Mouse (Mus musculus): ENCODE data around the gene Tiam1. TPM values are rescaled to one million over a fixed set of nuclear protein-coding genes. Genes with fewer than 3 reads are reported as not detected.

The Tiam1 gene
- total RNA-seq (2014; fragmentation: Nextera tagmentation) (66.1 and 76.1 TPM in 2 replicates), total RNA-seq (2017) (65.8 and 68.6 TPM in 2 replicates)

DNA sequence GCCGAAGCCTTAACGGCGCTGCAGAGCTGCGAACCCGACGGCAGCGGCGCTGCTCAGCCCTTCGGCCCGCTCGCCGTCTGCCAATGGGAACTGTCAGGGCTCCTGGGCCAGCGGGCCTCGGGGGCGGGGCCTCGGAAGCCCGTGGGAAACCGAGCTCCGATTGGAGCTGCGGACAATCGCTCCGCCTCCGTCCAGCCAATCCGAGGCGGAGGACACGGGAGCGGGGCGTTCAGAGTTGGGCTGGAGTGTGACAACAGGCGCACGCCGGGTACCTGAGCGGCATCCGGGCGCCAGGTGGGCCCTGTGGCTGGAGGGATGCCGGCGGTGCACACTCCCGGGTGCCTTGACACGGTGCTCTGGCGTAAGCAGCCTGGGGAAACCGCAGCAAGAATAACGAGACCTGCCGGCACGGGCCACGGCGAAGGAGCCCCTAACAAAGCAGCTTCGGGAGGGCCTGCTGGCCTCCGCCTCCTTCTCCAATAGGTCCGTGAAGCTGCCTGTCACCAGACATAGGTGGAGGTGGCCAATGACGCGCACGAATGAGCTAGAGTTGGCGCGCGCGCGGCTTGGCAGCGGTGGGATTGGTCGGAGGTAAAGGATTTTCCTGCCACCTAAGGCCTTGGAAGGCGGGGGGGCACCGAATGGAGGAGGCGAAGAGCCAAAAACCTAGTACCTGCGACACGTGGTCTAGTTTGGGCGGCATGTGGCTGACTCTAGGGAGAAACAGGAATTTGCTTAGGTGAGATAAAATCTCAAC lies at the start of gene Tiam1:
Gene Tiam1, minus strand, starts transcription at position 10 of the 757 bp plus-strand sequence.
- peak; percentile 66 for ATAC-seq (replicated peaks; ENCODE audit: poor library complexity, severe bottlenecking)

DNA sequence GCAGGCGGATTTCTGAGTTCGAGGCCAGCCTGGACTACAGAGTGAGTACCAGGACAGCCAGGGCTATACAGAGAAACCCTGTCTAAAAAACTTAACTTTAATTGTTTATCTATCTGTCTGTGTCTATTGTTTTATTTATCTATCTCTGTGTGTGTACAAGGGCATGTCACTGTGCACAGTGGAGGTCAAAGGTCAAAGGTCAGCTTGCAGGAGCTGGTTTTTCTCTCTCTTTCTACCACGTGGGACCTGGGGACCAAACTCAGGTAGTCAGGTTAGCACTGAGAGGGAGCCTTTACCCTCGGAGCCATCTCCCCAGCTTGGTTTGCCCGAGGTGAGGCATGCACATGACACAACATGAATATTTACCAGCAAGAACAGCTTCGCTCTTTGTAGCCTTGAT lies 47.7 kb upstream of the Tiam1 start:
- ATAC-seq (replicated peaks; ENCODE audit: poor library complexity, severe bottlenecking), result no peak

DNA sequence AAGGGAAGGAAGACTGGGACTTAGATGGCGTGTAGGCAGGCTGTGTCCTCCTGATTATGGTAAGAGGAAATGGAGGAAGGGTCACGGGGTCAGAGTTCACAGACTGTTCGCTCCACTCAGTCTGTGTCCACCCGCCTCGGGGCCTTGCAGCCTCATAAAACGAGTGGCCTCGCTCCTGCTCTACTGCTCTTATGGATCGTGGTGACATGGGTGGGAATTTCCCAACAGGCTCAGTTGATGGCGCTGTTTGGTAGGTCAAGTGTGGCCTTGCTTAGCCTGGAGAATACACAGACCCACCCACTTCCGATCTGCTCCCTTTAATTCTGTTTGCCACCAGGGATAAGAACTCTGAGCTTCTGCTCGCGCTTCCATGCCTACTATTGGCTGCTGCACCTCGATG lies 43.9 kb upstream of the Tiam1 start:
- peak; percentile 76 for ATAC-seq (replicated peaks; ENCODE audit: poor library complexity, severe bottlenecking)

DNA sequence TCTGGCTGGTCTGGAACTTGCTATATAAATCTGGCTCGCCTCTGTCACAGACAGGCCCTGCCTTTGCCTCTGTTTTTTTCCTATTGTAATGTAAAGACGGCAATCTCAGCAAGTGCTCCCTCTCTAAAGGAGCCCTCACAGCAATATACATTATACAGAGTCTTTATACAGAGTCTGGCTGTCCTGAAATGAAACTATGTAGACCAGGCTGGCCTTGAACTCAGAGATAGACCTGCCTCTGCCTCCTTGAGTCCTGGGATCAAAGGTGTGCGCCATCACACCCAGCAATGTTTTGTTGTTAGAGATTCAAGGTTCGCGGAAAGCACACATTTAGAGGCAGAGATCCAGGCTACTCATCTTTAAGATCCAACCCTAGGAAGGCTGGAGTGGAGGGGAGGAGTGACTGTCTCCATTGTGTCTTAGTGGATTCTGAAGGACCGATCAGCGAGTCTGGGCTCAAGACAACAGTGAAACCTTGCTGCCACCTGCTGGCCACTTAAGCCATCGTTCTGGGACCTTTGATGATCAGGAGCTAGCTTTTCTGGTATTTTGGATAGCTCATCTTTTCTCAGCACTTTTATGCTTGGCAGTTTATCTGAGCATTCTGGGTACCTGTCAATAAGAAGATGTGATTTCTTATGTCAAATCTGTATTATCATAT lies 42.5 kb upstream of the Tiam1 start:
- ATAC-seq (replicated peaks; ENCODE audit: poor library complexity, severe bottlenecking), result peak; percentile 78

DNA sequence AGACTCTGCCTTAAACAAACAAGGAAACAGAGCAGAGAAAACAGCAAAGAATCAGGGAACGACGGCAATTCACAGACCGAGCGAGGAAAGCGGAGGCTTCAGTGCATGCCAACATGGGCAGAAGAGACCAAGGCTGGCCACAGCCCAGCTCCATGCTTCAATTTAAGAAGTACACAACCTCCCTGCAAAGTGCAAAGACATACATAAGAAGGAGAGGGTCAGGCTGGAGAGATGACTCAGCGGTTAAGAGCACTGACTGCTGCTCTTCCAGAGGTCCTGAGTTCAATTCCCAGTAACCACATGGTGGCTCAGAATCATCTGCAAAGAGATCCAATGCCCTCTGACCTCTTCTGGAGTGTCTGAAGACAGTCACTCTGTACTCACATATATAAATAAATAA lies 40.6 kb upstream of the Tiam1 start:
- ATAC-seq (replicated peaks; ENCODE audit: poor library complexity, severe bottlenecking), result no peak

DNA sequence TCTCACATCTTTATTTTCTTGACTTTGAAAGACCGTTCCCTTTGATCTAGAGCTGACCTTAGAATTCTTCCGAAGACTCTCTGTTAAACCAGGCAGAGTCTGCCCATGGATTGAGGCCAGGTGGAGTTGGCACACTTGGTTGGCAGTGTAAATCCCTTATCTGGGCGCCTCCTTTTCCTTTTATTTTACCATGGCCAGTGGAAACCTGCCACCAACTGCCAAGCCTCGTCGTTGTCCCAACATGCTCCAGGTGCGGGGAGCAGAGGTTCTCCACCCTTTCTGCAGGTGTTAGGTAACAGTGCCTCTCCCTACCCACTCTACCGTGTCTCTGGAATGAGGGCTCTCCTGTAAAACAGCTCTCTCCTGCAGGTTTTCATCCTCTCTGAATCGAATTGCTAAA lies 38.1 kb upstream of the Tiam1 start:
- no peak for ATAC-seq (replicated peaks; ENCODE audit: poor library complexity, severe bottlenecking)

DNA sequence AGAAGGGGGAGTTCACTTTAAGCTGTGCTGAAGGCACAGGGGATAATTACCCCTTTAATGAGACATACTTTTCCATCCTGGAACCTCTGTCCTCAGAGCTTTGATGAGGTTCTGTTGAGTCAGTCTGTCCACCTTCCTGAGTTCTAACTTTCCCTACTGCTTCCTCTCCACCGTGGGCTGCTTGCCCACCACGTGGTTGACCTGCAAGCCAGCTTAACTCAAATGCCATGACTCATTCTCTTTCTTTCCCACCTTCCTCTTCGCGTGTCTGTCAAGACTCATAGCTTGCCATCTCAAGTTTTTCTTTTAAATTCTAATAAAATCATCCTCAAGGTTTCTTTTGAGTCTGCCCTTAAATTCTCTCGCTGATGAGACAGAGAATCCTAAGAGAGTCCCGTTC lies 37.4 kb upstream of the Tiam1 start:
- 0 out of 2 replicates have a peak, but pooled peaks have one; percentile 11 for ATAC-seq (replicated peaks; ENCODE audit: poor library complexity, severe bottlenecking)

DNA sequence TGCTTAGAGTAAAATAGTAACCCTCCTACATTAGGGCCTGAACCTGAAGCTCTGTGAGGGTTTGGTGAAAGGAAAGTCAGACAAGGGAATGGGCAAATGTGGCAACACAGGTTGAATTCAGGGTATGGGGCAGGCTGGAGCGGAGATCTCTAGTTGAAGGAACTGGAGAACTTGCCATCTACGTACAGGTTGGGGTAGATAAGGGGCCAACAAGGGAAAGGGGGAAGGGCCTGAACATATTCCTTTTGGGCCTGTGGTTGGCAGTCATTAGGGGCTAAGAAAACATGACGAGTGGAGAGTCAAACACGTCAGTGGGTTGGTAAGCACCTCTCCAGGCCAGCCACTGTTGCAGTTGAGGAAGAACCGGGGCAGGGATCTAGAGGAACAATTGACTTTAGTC lies 36.3 kb upstream of the Tiam1 start:
- ATAC-seq (replicated peaks; ENCODE audit: poor library complexity, severe bottlenecking), result no peak

DNA sequence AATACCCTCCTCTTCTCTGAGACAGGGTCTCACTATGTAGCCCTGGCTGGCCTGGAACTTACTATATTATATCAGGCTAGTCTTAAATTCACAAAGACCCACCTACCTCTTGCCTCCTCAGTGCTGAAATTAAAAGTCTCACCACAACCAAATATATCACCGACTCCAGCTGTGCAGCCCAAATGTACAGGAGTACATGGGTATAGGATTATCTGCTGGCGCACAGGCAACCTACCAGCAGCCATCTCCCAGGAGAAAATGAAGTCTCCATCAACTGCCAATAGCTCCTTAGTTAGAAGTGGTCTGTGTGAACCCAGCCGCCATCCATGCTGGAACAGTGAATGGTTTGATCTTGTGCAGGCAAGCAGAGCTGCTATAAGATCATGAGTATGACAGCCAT lies 34.8 kb upstream of the Tiam1 start:
- ATAC-seq (replicated peaks; ENCODE audit: poor library complexity, severe bottlenecking), result no peak

DNA sequence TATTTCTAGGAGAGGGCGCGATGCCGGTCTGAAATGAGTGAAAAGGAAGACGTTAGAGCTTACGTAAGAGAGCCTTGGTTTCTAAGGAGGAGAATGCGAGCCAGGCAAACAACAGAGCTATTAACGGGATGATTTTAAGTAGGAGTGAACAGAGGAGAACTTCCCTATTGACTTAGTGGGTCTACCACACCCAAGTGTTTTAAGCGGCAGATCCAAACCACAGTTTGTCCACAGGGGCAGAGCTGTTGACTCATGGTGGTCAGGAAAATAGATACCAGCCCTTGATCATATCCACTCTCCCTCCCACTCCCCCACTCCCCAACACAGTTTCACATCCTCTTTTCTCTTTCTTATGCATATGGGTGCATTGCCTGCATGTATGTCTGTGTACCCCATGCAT lies 33.9 kb upstream of the Tiam1 start:
- ATAC-seq (replicated peaks; ENCODE audit: poor library complexity, severe bottlenecking), result peak; percentile 88

DNA sequence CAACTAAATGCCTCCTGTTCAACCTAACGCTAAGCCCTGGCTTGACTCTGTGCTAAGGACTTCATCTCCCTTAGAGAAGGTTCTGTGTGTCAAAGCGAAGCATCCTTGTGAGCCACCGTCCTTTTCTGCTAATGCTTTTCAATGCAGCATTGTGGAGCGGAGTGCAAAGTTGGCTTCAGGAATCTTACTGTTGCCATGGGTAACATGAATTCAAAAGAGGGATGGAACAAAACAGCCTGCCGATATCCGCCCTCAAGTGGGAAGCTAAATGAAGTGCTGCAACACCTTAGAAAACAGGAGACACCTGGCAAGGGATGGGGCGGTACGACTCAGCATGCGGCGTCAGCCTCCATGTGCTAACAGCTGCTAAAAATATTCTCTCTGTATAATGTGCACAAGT lies 32.9 kb upstream of the Tiam1 start:
- ATAC-seq (replicated peaks; ENCODE audit: poor library complexity, severe bottlenecking), result no peak

DNA sequence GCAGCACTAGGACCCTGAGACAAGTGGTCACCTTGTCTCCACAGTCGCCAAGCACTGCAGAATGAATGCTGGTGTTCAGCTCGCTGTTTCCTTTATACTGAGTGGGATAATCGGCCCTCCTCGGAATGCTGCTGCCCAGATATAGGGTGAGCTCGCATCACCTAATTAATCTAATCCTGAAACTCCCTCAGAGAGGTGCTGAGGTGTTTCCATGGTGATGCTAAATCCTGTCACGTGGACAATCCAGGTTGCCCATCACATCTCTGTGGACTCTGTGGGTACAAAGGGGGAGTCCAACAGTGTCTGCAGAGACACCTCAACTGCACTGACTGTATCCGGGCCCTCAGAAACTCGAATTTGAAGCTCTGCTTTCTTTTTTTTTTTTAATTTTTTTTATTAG lies 27.8 kb upstream of the Tiam1 start:
- ATAC-seq (replicated peaks; ENCODE audit: poor library complexity, severe bottlenecking), result no peak

DNA sequence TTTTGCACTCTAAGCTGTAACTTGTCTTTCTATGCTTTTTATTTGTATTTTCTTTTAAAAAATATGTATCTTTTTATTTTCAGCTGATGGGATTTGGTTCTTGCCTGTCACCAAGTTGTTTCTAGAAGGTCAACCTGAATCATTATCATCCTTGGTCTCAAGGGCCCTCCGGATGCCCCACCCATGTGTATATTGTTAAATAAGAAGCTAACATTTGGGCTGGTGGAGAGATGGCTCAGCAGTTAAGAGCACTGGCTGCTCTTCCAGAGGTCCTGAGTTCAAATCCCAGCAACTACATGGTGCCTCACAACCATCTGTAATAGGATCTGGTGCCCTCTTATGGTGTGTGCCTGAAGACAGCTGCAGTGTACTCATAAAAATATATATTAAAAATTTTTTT lies 27.1 kb upstream of the Tiam1 start:
- no peak for ATAC-seq (replicated peaks; ENCODE audit: poor library complexity, severe bottlenecking)

DNA sequence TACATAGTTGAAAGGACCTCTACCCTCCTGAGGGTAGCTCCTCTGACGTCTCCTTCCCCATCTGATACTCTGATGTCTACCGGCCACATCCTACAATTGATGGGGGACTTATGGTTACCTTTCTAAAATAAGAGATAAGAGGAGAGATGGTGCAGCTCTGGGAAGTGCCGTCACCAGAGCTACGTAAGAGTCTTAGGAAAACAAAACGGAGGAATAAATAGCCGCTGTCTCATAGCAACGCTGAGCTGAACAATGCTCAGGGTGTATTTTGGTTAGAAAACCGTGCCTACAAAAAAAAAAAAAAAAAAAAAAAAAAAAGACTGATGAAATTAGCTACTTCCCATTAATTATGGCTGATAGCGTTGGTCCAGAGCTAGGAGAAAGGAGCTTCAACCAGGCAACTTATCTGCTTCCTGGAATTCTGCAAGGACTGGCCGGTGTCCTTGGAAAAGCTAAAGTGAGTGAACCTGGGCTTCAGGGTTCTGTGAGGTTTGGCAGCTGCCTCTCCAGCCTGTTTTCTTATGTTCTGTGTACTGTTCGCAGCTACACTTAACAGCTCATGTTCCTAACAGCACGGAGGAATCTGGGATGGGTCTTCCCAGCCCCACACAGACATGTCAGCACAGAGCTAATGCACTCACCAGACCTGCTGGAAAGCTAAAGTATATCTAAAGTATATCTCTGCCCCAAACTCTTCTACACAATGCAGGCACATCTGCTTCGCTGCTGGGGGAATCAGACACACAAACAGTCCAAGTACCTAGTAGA lies 26.5 kb upstream of the Tiam1 start:
- no peak for ATAC-seq (replicated peaks; ENCODE audit: poor library complexity, severe bottlenecking)

DNA sequence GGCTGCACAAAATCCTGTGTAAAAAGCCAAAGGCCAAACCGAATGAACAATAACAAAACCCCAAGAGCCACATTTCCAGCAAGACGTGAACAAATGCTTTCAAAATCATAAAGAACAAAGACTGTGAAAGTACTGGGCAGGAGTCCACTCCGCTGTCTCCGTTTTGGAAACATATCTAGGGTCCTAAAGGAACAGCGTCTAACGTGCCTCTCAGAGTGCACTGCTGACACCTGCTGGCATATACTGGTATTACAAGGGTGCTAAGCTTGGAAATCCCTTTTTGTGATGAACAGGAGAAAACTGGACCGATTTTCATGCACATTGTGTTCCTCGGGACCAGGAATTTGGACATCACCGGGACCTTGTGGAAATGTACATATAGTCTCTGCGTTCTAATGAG lies 24.1 kb upstream of the Tiam1 start:
- ATAC-seq (replicated peaks; ENCODE audit: poor library complexity, severe bottlenecking), result peak; percentile 89

DNA sequence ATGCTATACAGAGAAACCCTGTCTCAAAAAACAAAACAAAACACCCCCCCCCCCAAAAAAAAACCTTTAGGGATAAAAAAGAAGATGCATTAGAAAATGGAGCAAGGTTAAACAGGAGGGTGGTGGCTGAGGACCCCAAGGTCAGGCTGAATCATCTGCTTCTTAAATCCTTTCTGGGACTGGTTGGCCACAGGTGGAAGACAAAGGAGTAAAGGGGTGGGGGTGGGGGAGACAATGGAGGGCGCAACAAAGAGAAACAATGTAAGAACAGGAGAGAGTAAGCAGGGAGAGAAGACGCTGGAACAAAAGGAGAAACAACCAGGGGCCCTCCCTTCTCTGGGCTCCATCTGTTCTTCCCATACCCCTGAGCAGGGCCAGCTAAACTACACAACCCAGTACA lies 21.9 kb upstream of the Tiam1 start:
- ATAC-seq (replicated peaks; ENCODE audit: poor library complexity, severe bottlenecking), result no peak

DNA sequence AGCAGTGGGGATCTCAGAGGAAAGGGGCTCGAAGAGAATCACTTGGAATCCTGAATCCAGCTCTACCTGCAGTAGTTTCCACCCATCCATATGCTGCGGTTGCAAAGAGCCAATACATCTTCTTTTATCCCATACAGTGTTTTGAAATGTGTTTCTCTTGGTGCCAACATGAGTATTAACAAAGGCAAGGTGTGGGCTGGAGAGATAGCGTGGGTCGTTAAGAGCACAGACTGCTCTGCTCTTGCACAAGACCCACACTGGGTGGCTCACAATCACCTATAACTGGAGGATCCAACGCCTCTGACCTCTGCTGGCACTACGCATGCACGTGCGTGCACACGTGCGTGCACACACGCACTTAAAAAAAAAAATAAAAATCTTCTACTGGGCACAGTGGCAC lies 21.4 kb upstream of the Tiam1 start:
- peak; percentile 31; the same call in 1 of the 2 replicates for ATAC-seq (replicated peaks; ENCODE audit: poor library complexity, severe bottlenecking)

DNA sequence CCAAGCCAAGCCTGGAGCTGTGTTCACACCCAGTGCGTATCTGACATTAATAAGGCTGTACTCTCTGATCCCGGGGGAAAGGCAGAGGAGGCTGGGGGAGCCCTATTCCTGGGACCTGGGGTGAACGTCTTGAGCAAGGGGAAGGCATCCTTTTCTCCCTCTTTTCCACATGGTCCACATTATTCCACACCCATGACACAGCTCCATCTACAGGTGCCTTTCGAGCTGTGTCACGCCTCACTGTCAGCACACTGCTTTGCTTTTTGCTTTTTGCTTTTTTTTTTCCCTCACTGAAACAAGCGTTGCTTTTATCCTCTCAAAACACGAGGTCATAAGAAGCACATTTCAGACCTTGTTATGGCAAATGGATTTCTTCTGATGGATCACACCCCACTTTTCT lies 11.5 kb upstream of the Tiam1 start:
- no peak for ATAC-seq (replicated peaks; ENCODE audit: poor library complexity, severe bottlenecking)

DNA sequence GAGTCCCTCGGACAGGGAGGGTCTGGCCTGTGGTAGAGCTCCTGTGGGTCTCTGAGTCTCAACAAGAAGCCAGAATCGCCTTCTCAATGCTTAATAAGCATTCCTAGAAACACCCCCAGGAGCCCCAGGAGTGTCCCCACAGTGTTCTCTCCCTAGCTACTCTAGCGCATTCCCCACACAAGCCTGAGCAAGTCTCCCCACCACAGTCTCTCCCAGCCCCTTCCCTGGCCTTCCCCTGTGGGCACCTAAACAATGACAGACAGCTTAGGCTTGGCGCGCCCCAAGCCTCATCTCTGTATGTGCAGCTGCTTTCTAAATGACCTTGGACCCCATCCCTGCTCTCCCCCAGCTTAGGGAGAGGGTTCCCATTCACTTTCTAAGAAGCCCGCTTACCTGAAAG lies 7.3 kb upstream of the Tiam1 start:
- ATAC-seq (replicated peaks; ENCODE audit: poor library complexity, severe bottlenecking), result no peak

DNA sequence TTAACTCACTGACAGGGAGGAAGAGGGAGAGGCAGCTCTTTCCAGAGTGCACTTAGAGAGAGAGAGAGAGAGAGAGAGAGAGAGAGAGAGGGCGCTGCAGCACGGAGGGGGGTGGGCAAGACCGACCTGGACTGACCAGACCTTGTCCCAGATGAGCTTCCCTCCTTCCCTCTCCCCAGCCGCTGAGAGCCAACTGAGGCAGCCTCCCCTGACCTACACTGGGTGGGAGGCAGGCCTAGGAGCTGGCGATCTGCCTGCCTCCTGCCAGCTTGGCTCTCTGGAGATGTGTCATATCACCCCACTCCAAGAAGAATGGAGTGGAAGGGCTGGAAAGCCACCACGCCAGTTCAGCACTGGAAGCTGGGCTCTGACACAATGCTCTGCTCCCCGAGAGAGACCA lies 6.6 kb upstream of the Tiam1 start:
- no peak for ATAC-seq (replicated peaks; ENCODE audit: poor library complexity, severe bottlenecking)

DNA sequence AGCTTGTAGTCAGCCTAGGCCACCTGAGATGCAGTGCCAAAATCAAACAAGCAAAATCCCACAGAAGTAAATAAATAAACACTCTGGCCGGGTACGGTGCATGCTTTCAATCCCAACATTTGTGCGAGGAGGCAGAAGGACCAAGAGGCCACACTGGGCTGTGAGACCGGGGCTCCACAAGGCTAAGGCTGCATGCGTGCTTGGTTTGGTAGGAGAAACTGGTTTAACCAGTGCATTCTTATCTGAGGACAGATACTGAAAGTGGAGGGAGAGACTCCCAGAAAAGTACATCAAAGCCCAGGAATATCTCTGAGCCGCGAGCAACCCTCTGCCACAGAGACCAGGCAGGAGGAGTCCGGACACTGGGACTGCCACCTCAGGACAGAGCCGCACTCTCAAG lies 5.8 kb upstream of the Tiam1 start:
- no peak for ATAC-seq (replicated peaks; ENCODE audit: poor library complexity, severe bottlenecking)

Measured in granulocyte monocyte progenitor cell, adult 5-6 weeks (primary cell).